ENCODE assay signal across 11 mouse cellular contexts in the genomic region with DNA sequence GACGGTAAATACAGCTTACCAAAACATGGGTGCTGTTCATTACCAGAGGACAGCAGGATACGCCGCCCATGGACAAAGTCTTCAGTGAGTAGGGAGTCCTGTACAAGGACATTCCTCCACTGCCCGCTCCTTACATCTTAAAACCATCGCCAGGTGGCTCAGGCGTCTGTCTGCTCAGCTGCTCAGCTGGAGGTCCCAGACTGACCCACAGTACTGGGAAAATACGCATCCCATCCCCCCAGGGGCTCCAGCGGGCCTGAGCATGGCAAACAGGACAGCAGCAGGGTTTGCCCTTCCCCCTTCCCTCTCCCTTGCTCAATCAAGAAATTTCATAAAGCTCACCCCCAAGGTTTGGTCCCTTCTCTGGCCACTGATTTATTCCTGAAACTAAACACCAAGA.
"Had no signal": no experiment of that assay in that cellular context is flagged by ENCODE, and none has a peak within 500 bp of the region (broad histone marks: within the 10 kb centered on the region; RNA-seq: fewer than 3 reads in every experiment).

No protein-coding gene starts in this region.

- H3K9me3 ChIP-seq: limb, embryonic 15.5 days; liver, embryonic 12.5 days; lung, embryonic 15.5 days; midbrain, embryonic 12.5 days had no signal

- H3K27ac ChIP-seq: layer of hippocampus, adult 2 months; limb, embryonic 15.5 days; liver, embryonic 12.5 days; lung, embryonic 15.5 days; macrophage; midbrain, embryonic 12.5 days had no signal

- H3K9ac ChIP-seq: limb, embryonic 15.5 days; liver, embryonic 12.5 days; lung, embryonic 15.5 days; midbrain, embryonic 12.5 days had no signal

- H3K4me2 ChIP-seq: limb, embryonic 15.5 days; liver, embryonic 12.5 days; lung, embryonic 15.5 days; midbrain, embryonic 12.5 days had no signal

- H3K36me3 ChIP-seq: limb, embryonic 15.5 days; lung, embryonic 15.5 days; midbrain, embryonic 12.5 days had no signal

- H3K4me1 ChIP-seq: liver, embryonic 12.5 days; lung, embryonic 15.5 days; midbrain, embryonic 12.5 days had no signal

- ATAC-seq: liver, embryonic 12.5 days had no signal

- H3K4me3 ChIP-seq: layer of hippocampus, adult 2 months; limb, embryonic 15.5 days; liver, embryonic 12.5 days; lung, embryonic 15.5 days; midbrain, embryonic 12.5 days had no signal

- H3K27me3 ChIP-seq: limb, embryonic 15.5 days; liver, embryonic 12.5 days; lung, embryonic 15.5 days; midbrain, embryonic 12.5 days had no signal

- DNase-seq: kidney, postnatal 10 days; left cerebral cortex, postnatal 4 days; lung, postnatal 14 days; right cerebral cortex, postnatal 25 days; thymus, postnatal 36 days had no signal
